Mouse (Mus musculus) liver, adult 2 months (tissue): Measurements from ENCODE around the gene Prkch. TPM values are rescaled to one million over a fixed set of nuclear protein-coding genes. Genes with fewer than 3 reads are reported as not detected.

ENCODE experiments used
- DNase-seq: peaks from one replicate; pipeline ENCODE4 v3.0.0-alpha.2; 2011; ENCODE audit warnings: low read depth, low spot score; ENCODE audit errors: extremely low read depth
- H3K27ac ChIP-seq: fragments of 200-500 bp; replicated peaks from 2 replicates; pipeline ENCODE4 v1.5.1; 2012; ENCODE audit warnings: low read depth, mild to moderate bottlenecking, control low read depth, inconsistent platforms, low read length; ENCODE audit not compliant: insufficient read depth
- H3K27me3 ChIP-seq: fragments of 200-500 bp; 2 replicates; pipeline ENCODE4 v1.6.1; 2012; ENCODE audit warnings: mild to moderate bottlenecking, moderate library complexity, low read length, inconsistent platforms; ENCODE audit not compliant: control insufficient read depth, insufficient read depth
- H3K36me3 ChIP-seq: fragments of 200-500 bp; 2 replicates; pipeline ENCODE4 v1.6.1; 2012; ENCODE audit warnings: low read length, inconsistent platforms; ENCODE audit not compliant: control insufficient read depth, insufficient read depth
- H3K4me1 ChIP-seq: fragments of 200-500 bp; 2 replicates; pipeline ENCODE4 v1.6.1; 2011; ENCODE audit warnings: low read length; ENCODE audit not compliant: control insufficient read depth, insufficient read depth
- H3K4me3 ChIP-seq: fragments of 200-500 bp; 2 replicates; pipeline ENCODE4 v1.5.1; 2011; ENCODE audit warnings: low read depth, mild to moderate bottlenecking, control low read depth, low read length, moderate library complexity; ENCODE audit not compliant: insufficient read depth
- H3K79me2 ChIP-seq: fragments of 200-500 bp; 2 replicates; pipeline ENCODE4 v1.6.1; 2012; ENCODE audit warnings: inconsistent platforms, mild to moderate bottlenecking, low read length, moderate library complexity; ENCODE audit not compliant: control insufficient read depth, insufficient read depth
- H3K9ac ChIP-seq: fragments of 200-500 bp; 2 replicates; pipeline ENCODE4 v1.6.1; 2012; ENCODE audit warnings: low read depth, mild to moderate bottlenecking, control low read depth, inconsistent platforms, low read length
- CTCF ChIP-seq: fragments of 200-500 bp; IDR thresholded peaks from 2 replicates; pipeline ENCODE4 v1.5.1; 2011; ENCODE audit warnings: low read depth, low read length, control low read depth
- POLR2A ChIP-seq: fragments of 200-500 bp; IDR thresholded peaks from 2 replicates; pipeline ENCODE4 v1.6.1; 2011; ENCODE audit warnings: low read length, control low read depth; ENCODE audit not compliant: insufficient read depth; ENCODE audit errors: extremely low read depth
- whole genome bisulfite sequencing: fragments of 180-500 bp; shearing (Covaris S2); methylation state at CpG from one replicate; pipeline ENCODE4 v1.1.7; 2018; 5-methylcytosine and 5-hydroxymethylcytosine counted together
- polyA plus RNA-seq: library from polyadenylated mRNA; depleted of rRNA; stranded (reverse); fragments of >200 nt; gene quantifications from 2 replicates; pipeline ENCODE4 v1.2.3, GENCODE M21; 2012
- total RNA-seq: library from RNA; depleted of rRNA; stranded (reverse); fragments of >200 nt; gene quantifications from 2 replicates; pipeline ENCODE4 v1.2.3, GENCODE M21; 2014

The Prkch gene
- total and polyA plus RNA-seq, 2 experiments, result 1.5 to 5.3 TPM

DNA sequence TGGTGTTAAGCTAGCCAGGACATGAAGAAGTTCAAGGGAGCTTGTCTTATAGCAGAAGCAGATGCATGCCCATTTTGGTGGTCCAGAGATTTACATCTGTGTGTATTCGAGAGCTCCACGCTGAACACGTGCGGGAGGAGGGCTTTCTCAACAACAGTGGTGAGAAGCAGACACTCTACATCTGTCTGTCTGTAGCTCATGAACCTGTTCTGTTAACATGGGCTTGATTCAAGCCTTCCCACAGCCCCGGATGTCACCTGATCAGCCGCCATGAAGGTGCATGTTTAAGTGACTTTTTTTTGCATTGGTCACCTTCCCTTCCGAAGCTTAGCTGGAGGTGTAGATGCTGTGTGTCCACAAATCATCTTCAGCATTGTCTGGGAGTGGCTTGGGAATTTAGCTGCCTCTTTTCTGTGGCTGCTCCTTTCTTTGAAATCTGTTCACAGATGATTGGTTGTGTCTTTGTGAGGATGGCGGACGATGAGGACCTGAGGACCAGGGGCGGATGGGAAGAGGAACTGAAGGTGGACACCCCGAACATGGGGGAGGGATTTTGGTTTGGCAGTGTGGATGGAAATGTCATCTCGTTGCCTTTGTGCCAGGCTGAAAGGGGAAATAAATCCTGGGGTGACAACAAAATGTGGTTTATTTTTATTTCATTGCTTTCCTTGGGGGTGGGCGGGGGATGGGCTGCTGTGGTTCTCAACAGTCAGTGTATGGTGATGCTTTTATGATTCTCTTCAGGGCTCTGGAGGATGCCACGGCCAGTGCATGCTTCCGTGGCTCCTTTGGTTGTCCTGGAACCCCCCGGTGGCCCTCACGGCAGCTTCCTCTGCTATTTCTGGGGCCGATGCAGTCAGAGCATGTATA is 25.3 kb downstream of the Prkch start:
- Histone ChIP-seq H3K27ac (no peak overlapping the region), H3K4me3 (no peak overlapping the region), H3K9ac (no peak overlapping the region), H3K79me2 (no peaks in the 10 kb centered on the region), H3K27me3 (no peaks in the 10 kb centered on the region), H3K36me3 (no peaks in the 10 kb centered on the region), H3K4me1 (peaks cover 5% of the 10 kb centered on the region; the same call in 1 of the 2 replicates)
- DNase-seq, result no peak
- WGBS, result 81% methylated on average over 18 of the region's 18 CpGs
- TF ChIP-seq POLR2A (no peak), CTCF (no peak)

DNA sequence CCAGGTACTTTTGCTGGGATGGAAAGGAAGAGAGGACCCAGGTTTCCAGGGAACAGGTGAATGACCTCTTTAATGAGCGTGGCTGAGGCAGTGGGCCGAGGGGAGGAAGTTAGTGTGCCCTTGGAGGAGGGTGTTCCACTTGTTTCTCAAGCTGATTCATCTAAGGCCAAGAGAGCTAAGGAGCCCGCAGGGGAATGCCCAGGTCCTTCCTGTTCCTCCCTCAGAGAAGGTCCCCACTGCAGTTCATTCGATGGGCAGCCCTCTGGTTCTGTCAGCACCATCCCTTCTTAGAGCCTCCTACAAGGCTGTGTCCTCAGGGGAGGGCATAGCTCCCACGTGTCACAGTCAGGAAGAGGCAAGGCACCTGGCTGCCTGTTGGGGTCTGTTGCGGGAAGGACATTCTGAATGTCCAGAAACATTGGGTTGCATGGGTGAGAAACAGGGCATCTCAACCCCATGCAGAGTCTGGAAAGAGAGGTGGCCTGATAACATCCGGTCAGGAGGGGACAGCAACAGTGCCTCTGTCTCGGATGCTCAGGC is 26.3 kb downstream of the Prkch start:
- Histone ChIP-seq H3K27ac (no peak overlapping the region), H3K36me3 (no peaks in the 10 kb centered on the region)
- TF ChIP-seq CTCF, result no peak
- no peak for TF ChIP-seq POLR2A

DNA sequence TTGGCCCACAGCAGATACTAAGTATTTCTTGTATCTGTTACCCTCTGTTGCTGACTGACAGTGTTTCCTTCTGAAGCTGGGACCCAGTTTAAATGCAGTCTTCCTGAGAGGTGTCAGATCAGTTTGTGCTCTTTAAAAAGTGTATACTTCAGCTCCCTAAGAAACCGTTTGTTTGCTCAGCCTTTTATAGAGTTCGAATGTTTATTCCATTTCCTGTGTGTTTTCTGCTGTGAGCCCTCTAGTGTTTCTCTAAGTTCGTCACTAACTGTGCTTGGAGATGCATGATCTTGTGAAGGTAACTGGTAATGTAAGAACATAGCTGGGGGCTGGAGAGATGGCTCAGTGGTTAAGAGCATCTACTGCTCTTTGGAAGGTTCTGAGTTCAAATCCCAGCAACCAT is 27.1 kb downstream of the Prkch start:
- no peak overlapping the region for H3K27ac ChIP-seq
- TF ChIP-seq POLR2A (no peak), CTCF (no peak)
- H3K4me1 ChIP-seq, result peaks cover 2% of the 10 kb centered on the region; the same call in 1 of the 2 replicates

More for the DNA sequence above, 26.3 kb downstream of the Prkch start:
- no peak overlapping the region for H3K9ac ChIP-seq
- no peaks in the 10 kb centered on the region for H3K27me3 ChIP-seq
- peaks cover 2% of the 10 kb centered on the region; the same call in 1 of the 2 replicates for H3K4me1 ChIP-seq
- 61% methylated on average over 8 of the region's 8 CpGs for WGBS
- no peak for DNase-seq
- H3K4me3 ChIP-seq, result no peak overlapping the region
- H3K79me2 ChIP-seq, result no peaks in the 10 kb centered on the region

DNA sequence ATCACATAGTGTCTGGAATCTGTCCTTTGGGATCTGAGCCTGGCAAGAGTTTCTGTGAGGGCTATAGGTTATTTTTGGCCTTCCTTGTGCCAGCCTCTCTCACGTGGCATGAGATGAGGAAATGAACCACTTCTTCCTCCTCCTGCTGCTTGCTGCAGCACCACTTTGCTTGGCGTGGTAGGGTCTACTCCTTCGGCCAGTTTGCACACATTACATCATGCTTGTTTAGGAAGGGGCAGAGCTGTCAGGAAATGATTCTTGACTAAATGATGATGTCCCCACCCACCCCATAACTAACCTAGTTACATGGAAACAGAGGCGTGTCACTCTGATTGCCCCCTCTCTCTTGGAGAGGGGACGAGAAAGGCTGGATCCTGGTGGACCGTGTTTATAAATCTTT is 28.6 kb downstream of the Prkch start:
- 76% methylated on average over 6 of the region's 6 CpGs for WGBS
- H3K4me1 ChIP-seq, result peaks cover 2% of the 10 kb centered on the region; the same call in 1 of the 2 replicates
- H3K27me3 ChIP-seq, result no peaks in the 10 kb centered on the region
- H3K9ac ChIP-seq, result no peak overlapping the region
- no peak for DNase-seq
- no peak overlapping the region for H3K4me3 ChIP-seq
- TF ChIP-seq CTCF (no peak), POLR2A (no peak)
- no peak overlapping the region for H3K27ac ChIP-seq
- no peaks in the 10 kb centered on the region for H3K36me3 ChIP-seq
- no peaks in the 10 kb centered on the region for H3K79me2 ChIP-seq

More for the DNA sequence above, 27.1 kb downstream of the Prkch start:
- 65% methylated on average over 3 of the region's 3 CpGs for WGBS
- H3K27me3 ChIP-seq, result no peaks in the 10 kb centered on the region
- no peaks in the 10 kb centered on the region for H3K79me2 ChIP-seq
- no peaks in the 10 kb centered on the region for H3K36me3 ChIP-seq
- H3K9ac ChIP-seq, result no peak overlapping the region
- DNase-seq, result no peak
- no peak overlapping the region for H3K4me3 ChIP-seq

DNA sequence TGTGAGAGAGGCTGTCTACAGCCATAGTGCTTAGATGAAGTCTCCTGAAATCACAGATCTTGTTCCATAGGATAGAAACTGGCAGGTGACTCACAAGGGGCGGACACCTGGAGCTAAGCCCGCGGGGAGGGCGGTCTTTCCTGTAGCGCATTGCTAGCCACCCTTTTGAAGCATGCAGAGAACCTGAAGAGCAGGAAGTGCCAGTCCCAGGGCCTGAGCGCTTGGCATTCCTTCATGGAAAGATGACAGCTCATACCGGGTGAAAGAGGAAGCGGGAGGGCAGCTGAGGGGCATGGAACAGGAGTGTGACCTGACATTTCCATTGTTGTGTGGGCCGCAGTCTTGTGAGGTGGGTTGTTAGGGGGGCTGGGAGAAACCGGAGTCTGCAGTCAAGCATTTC is 33.1 kb downstream of the Prkch start:
- TF ChIP-seq CTCF, result no peak
- no peak for DNase-seq
- 39% methylated on average over 10 of the region's 10 CpGs for WGBS
- Histone ChIP-seq H3K9ac (no peak overlapping the region), H3K4me1 (no peaks in the 10 kb centered on the region), H3K36me3 (no peaks in the 10 kb centered on the region), H3K27me3 (no peaks in the 10 kb centered on the region), H3K27ac (no peak overlapping the region), H3K79me2 (no peaks in the 10 kb centered on the region), H3K4me3 (no peak overlapping the region)
